Mouse (Mus musculus) naive thymus-derived CD4-positive, alpha-beta T cell, adult 2 months (primary cell): ENCODE measurements around the gene Ephb2.

Experiments used
- DNase-seq: peaks from one replicate; pipeline ENCODE4 v3.0.0-alpha.2; 2011; ENCODE audit warnings: low read depth

Ephb2 gene

DNA sequence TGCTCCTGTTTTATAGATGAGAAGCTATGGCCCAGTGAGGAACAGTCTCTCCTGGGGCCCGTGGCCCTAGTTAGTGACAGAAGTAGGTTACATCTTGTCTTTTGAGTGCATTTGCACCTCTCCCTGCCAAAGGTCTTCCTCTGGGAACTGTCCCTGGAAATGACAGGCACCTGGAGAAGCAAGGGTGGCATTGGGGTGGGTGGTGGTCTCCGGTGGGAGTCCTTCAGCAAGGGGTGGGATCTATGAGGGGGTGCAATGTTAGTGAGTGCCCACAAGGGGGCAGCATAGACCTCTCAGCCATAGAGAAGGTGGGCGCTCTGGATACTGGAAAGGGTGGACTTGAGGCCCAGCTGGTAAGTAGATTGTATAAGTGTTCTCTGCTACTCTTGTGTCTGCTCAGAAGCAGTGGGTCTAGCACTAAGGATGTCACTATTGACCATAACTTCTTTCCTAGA lies 184.4 kb downstream of the Ephb2 start:
- DNase-seq, result peak; percentile 64

DNA sequence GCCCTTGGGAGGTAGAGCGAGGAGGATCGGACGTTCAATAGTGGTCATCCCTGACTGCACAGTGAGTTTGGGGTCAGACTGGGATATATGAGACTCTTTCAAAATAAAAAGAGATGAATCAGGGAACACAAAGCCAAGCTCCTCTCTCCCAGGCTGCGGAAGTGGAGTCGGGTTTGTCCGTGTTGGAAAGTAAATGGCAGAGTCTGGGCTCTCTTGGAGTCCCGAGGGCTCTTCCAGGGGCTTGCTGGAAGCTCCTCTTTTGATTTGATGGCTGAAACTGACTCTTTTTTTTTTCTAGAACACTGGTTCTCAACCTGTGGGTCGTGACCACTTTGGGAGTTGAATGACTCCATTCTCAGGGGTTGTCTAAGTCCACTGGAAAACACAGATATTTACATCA lies 185.5 kb downstream of the Ephb2 start:
- DNase-seq, result no peak

GRCm38 (mm10) chr4:136649480-136650196 lies 186.2 kb downstream of the Ephb2 start:
- DNase-seq, result no peak

GRCm38 (mm10) chr4:136648922-136649479 lies 186.8 kb downstream of the Ephb2 start:
- peak; percentile 79 for DNase-seq

GRCm38 (mm10) chr4:136638890-136639289 lies 196.9 kb downstream of the Ephb2 start:
- no peak for DNase-seq

- DNase-seq, result no peak
Measured at GRCm38 (mm10) chr4:136638230-136638750, 197.5 kb downstream of the Ephb2 start.

DNA sequence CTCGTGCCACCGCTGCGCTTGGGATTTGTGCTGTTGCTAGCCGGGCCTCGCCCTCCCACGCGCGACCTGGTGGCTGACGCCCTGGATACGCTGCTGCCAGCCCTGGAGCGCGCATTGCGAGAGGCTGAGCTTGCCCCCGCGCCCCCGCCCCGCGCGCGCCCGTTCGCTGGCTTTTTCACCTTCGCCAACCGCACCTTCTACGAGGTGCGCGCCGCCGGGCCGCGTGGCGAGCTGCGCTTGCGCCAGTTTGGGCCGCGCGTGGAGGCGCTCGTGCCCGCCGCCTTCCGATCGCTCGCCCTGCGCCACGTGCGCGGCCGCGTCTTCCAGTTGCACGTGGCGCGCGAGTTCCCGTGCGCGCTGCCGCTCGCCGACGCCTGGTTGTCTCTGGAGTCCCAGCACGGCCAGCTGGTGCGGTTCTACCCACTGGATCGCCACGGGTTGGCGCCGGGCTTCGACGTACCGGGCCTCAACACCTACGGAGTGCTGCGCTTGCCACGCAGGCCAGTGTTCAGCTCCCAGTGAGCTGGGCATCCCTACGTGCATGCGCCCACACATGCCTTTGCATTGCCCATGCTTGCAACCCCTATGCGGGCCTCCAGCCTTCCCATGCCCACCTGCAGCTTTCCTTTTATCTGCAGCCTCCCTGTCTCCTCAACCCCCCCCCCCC lies 198.1 kb downstream of the Ephb2 start:
- peak; percentile 41 for DNase-seq

- no peak for DNase-seq
Measured at GRCm38 (mm10) chr4:136636983-136637562, 198.7 kb downstream of the Ephb2 start.

DNA sequence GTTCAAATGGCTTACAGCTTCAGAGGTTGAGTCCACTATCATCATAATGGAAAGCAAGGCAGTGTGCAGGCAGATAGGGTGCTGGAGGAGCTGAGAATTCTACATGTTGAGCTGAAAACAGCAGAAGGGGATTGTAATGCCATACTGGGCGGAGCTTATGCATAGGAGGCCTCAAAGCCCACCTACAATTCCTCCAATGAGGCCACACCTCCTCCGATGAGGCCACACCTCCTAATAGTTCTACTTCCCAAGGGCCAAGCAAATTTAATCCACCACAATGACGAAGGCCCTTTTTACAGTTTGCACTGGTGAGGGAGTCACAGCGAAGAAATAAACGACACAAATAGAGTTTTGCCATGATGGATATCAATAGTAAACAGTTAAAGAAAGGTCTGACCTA lies 199.3 kb downstream of the Ephb2 start:
- no peak for DNase-seq

DNA sequence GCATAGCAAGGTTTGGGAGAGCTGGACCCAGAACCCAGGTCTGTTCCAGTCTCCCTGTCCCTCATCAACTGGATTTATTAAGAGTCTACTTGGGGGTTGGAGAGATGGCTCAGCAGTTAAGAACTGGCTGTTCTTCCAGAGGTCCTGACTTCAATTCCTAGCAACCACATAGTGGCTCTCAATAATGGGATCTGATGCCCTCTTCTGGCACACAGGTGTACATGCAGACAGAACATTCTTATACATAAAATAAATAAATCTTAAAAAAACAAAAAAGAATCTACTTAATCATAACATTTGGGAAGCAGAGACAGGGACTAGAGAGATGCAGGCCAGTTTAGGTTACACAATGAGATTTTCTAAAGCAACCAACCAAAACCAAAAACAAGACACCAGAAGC lies 199.8 kb downstream of the Ephb2 start:
- DNase-seq, result no peak

GRCm38 (mm10) chr4:136631237-136631994 lies 204.4 kb downstream of the Ephb2 start:
- DNase-seq, result no peak

GRCm38 (mm10) chr4:136626590-136626989 lies 209.2 kb downstream of the Ephb2 start:
- peak; percentile 64 for DNase-seq

- no peak for DNase-seq
Measured at GRCm38 (mm10) chr4:136622388-136622787, 213.4 kb downstream of the Ephb2 start, which contains the start of gene Lactbl1. Lactbl1 (plus strand) TSS chr4:136622621.

- DNase-seq, result no peak
Measured at GRCm38 (mm10) chr4:136621956-136622355, 213.8 kb downstream of the Ephb2 start.

DNA sequence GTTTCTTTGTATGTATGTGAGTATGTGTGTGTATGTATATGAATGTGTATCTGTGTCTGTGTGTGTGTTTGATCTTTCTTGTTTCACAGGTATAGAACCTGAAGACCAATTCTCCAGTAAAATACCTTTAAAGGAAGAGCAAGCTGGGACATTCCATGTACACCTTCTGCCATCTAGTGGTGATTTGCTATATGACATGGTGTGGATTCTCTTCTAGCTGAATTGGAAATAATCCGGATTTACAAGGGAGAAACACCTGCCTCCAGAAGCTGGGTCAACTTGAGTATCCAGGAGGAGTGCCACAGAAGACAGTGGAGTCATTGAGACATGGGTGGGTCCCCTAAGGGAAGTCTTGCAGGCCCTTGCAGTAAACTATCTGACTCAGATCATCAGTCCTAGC lies 214.5 kb downstream of the Ephb2 start:
- peak; percentile 84 for DNase-seq

GRCm38 (mm10) chr4:136613657-136614056 lies 222.1 kb downstream of the Ephb2 start:
- DNase-seq, result no peak

- DNase-seq, result no peak
Measured at GRCm38 (mm10) chr4:136610387-136610856, 225.4 kb downstream of the Ephb2 start, which contains the start of gene Tex46. Tex46 (plus strand) TSS chr4:136610437.

DNA sequence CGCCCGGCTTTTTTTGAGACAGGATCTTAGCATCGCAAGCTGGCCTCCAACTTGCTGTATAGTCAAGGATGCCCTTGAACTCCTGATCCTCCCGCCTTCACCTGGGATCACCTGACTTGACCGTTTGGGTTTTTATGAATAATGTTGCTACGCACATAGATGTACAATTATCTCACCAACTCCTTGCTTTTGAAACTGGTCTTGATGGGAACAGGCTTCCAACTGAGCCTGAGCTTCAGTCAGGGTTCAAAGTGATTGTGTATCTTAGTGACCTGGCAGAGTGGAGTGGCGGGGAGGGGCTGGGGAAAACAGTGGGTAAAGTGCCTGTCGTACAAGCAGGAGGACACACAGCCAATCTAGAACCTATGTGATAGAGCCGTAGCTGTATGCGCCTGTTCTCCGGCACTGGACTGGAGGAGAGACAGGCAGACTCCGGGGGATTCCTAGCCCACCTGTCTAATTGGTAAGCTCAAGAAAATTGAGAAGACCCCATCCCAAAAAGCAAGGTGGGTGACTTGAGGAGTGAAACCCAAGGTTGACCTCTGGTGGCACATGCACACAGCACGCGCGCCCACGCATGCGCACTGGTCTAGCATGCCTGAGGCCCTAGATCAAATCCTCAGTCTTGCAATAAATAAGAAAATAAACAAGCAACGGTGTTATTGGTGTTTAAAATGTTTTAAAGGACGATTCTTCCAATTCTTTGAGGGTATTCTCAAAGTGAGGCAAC lies 229.9 kb downstream of the Ephb2 start:
- DNase-seq, result no peak

- peak; percentile 97 for DNase-seq
Measured at GRCm38 (mm10) chr4:136602568-136602967, 233.2 kb downstream of the Ephb2 start, which contains the start of gene Kdm1a. Kdm1a (minus strand) TSS chr4:136602723.

GRCm38 (mm10) chr4:136602018-136602554 lies 233.7 kb downstream of the Ephb2 start:
- peak; percentile 66 for DNase-seq
